ENCODE assay signal across 7 mouse cellular contexts in the genomic region with DNA sequence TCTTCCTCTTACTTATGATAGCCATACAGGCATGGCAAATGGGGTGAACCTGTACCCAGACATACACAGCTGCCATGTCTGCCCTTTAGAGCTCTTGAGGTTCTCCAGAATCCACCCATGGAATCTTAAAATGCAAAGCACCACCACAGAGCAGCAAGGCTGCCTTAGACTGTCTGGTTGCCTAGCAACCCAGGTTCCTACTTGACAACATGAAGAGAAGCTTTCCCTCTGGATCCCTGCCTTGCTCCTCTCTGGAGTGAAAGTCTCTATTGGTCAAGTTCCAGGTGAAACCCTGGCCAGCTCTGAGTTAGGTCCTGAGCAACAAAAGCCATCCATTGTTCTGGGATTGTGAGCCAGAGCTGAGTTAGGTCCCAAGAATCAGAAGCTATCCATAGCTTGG. TPM values are rescaled to one million over a fixed set of nuclear protein-coding genes. Genes with fewer than 3 reads are reported as not detected.
A peak's percentile ranks its signal among the peaks of the same experiment; 100 is the strongest.
DNase-seq lines count a peak whose midpoint lies in the region; ATAC-seq and TF ChIP-seq lines count a peak whose summit lies in the region.

No protein-coding gene starts in this region.

- no peak for TF ChIP-seq EP300 in liver, postnatal 0 days (IDR thresholded peaks at IDR 0.05; ENCODE audit: low read depth)

- no peak overlapping the region for H3K4me2 ChIP-seq in lung, embryonic 14.5 days
- H3K4me2 ChIP-seq in liver, postnatal 0 days (ENCODE audit: low read depth, low read length), result no peak overlapping the region

- no peak for TF ChIP-seq CTCF in lung, embryonic 14.5 days (IDR thresholded peaks at IDR 0.05; ENCODE audit: low read depth)
- TF ChIP-seq CTCF in lung, adult 2 months (IDR thresholded peaks at IDR 0.05; ENCODE audit: insufficient read depth, low read length), result no peak
- TF ChIP-seq CTCF in liver, postnatal 0 days (IDR thresholded peaks at IDR 0.05; ENCODE audit: low read depth), result no peak

- H3K4me1 ChIP-seq in lung, embryonic 14.5 days (ENCODE audit: insufficient read depth), result peaks cover 9% of the 10 kb centered on the region; the same call in 1 of the 2 replicates
- H3K4me1 ChIP-seq in lung, adult 2 months (ENCODE audit: control insufficient read depth, insufficient read depth, low read length), result no peaks in the 10 kb centered on the region
- no peaks in the 10 kb centered on the region for H3K4me1 ChIP-seq in liver, postnatal 0 days (ENCODE audit: insufficient read depth)

- no peak overlapping the region for H3K27ac ChIP-seq in lung, embryonic 14.5 days (ENCODE audit: low read depth)
- no peak overlapping the region for H3K27ac ChIP-seq in liver, postnatal 0 days (ENCODE audit: low read depth)

- no peak overlapping the region for H3K4me3 ChIP-seq in lung, embryonic 14.5 days (ENCODE audit: low read depth, low read length)
- H3K4me3 ChIP-seq in lung, adult 2 months (replicated peaks; ENCODE audit: extremely low read depth, low read depth, low read length), result no peak overlapping the region
- no peak overlapping the region for H3K4me3 ChIP-seq in liver, postnatal 0 days (ENCODE audit: low read depth, low read length)

- TF ChIP-seq POLR2A in lung, adult 2 months (IDR thresholded peaks at IDR 0.05; ENCODE audit: borderline replicate concordance, extremely low read depth, low read depth, low read length), result no peak

- H3K36me3 ChIP-seq in lung, embryonic 14.5 days (ENCODE audit: insufficient read depth), result no peaks in the 10 kb centered on the region
- H3K36me3 ChIP-seq in liver, postnatal 0 days (replicated peaks; ENCODE audit: insufficient read depth, low read length), result no peaks in the 10 kb centered on the region

- no peaks in the 10 kb centered on the region; the same call in 1 of the 2 replicates for H3K9me3 ChIP-seq in lung, embryonic 14.5 days (ENCODE audit: low read depth, low read length)
- no peaks in the 10 kb centered on the region for H3K9me3 ChIP-seq in liver, postnatal 0 days (ENCODE audit: low read length)

- ATAC-seq in lung, embryonic 14.5 days (ENCODE audit: insufficient read depth), result no peak
- no peak for ATAC-seq in liver, postnatal 0 days
- ATAC-seq in megakaryocyte progenitor cell, adult 5-6 weeks (replicated peaks; ENCODE audit: poor library complexity), result no peak

- H3K9ac ChIP-seq in lung, embryonic 14.5 days, result no peak overlapping the region
- H3K9ac ChIP-seq in liver, postnatal 0 days (replicated peaks), result no peak overlapping the region

- peak; percentile 15 for DNase-seq in lung, embryonic 14.5 days
- DNase-seq in lung, adult 2 months, result no peak
- peak; percentile 49 to 63 for DNase-seq in frontal cortex, postnatal 10 days (ENCODE audit: low spot score in 2 of 2)
- peak; percentile 11 to 23 for DNase-seq in layer of hippocampus, postnatal 25 days (ENCODE audit: extremely low spot score in 1 of 2, low spot score in 1 of 2)
- DNase-seq in right cerebral cortex, postnatal 25 days, result peak; percentile 59
- DNase-seq in liver, postnatal 0 days, result no peak

- no peaks in the 10 kb centered on the region for H3K27me3 ChIP-seq in lung, embryonic 14.5 days (ENCODE audit: insufficient read depth, low read length)
- H3K27me3 ChIP-seq in liver, postnatal 0 days (ENCODE audit: insufficient read depth, low read length), result no peaks in the 10 kb centered on the region

RNA-seq across cellular contexts. Expression of a gene that starts 43.0 kb away (rescaled TPM):
- polyA plus RNA-seq in lung, embryonic 14.5 days (2014; fragmentation: Nextera tagmentation; extraction: Ambion mirVana), result 345 and 357 TPM in 2 replicates
- 44.4 and 49.7 TPM in 2 replicates for polyA plus RNA-seq in lung, adult 2 months (2012; rRNA removed)
- total RNA-seq in layer of hippocampus, postnatal 25 days (2021), result 100 to 1,000 TPM; 369 to 392 TPM
- polyA plus RNA-seq in liver, postnatal 0 days (2015; fragmentation: Nextera tagmentation; extraction: Ambion mirVana), result 185 and 194 TPM in 2 replicates
- 1,620 and 1,730 TPM in 2 replicates for total RNA-seq in megakaryocyte progenitor cell, adult 5-6 weeks (2015)
- 240 and 354 TPM in 2 replicates for total RNA-seq in megakaryocyte progenitor cell, adult 5-6 weeks (2017)

Comparison
In these comparisons a context has a peak if more than half of its experiments do, and no peak if none do; other contexts are left out.
1. DNase-seq: peak in lung, embryonic 14.5 days (single experiment), frontal cortex, postnatal 10 days (2 of 2), layer of hippocampus, postnatal 25 days (2 of 2) and right cerebral cortex, postnatal 25 days (single experiment); none in lung, adult 2 months (single experiment) and liver, postnatal 0 days (single experiment).